Mouse (Mus musculus): ENCODE results near the gene Gm3233. TPM values are rescaled to one million over a fixed set of nuclear protein-coding genes. Genes with fewer than 3 reads are reported as not detected.
"Not testable (repeated sequence)": the region's sequence is repeated elsewhere in the genome, so short reads cannot be mapped to it uniquely, and the experiment has no call there.

Gene Gm3233
- polyA plus RNA-seq, 1 experiment from 2014 or later, result not detected

- no peaks in the 10 kb centered on the region for H3K9me3 ChIP-seq (ENCODE audit: low read length)
- no peak overlapping the region for H3K9ac ChIP-seq (replicated peaks; ENCODE audit: low read depth)
- H3K4me3 ChIP-seq (ENCODE audit: low read depth, low read length), result no peak overlapping the region
- H3K4me1 ChIP-seq (ENCODE audit: insufficient read depth, low read depth, low read length), result no peaks in the 10 kb centered on the region
- no peaks in the 10 kb centered on the region for H3K36me3 ChIP-seq (ENCODE audit: insufficient read depth, low read length)
- H3K27ac ChIP-seq (ENCODE audit: low read length), result no peak overlapping the region
- H3K27me3 ChIP-seq (replicated peaks; ENCODE audit: insufficient read depth, low read length), result no peaks in the 10 kb centered on the region
- WGBS, result 82% methylated on average over 1 of the region's 1 CpGs
- TF ChIP-seq CTCF (IDR thresholded peaks at IDR 0.05) (no peak), EP300 (IDR thresholded peaks at IDR 0.05) (no peak)
- ATAC-seq (no peak), DNase-seq (ENCODE audit: low spot score) (no peak)
- no peak overlapping the region for H3K4me2 ChIP-seq (replicated peaks; ENCODE audit: low read depth, low read length)
These were observed 10.2 kb upstream of the Gm3233 start for GRCm38 (mm10) chr10:77769727-77770126.

GRCm38 (mm10) chr10:77753448-77753847 lies 6.0 kb downstream of the Gm3233 start:
- H3K27ac ChIP-seq (ENCODE audit: low read length), result no peak overlapping the region
- ATAC-seq (no peak), DNase-seq (ENCODE audit: low spot score) (no peak)
- H3K36me3 ChIP-seq (ENCODE audit: insufficient read depth, low read length), result no peaks in the 10 kb centered on the region
- no peaks in the 10 kb centered on the region for H3K9me3 ChIP-seq (ENCODE audit: low read length)
- no peak overlapping the region for H3K4me2 ChIP-seq (replicated peaks; ENCODE audit: low read depth, low read length)
- peak; percentile 28; the same call in 1 of the 2 replicates for TF ChIP-seq CTCF (IDR thresholded peaks at IDR 0.05)
- TF ChIP-seq EP300 (IDR thresholded peaks at IDR 0.05), result no peak
- no peaks in the 10 kb centered on the region for H3K27me3 ChIP-seq (replicated peaks; ENCODE audit: insufficient read depth, low read length)
- H3K4me1 ChIP-seq (ENCODE audit: insufficient read depth, low read depth, low read length), result no peaks in the 10 kb centered on the region
- H3K4me3 ChIP-seq (ENCODE audit: low read depth, low read length), result no peak overlapping the region
- H3K9ac ChIP-seq (replicated peaks; ENCODE audit: low read depth), result no peak overlapping the region

GRCm38 (mm10) chr10:77752312-77752711 lies 7.2 kb downstream of the Gm3233 start:
- not testable (repeated sequence) for H3K27me3 ChIP-seq (replicated peaks; ENCODE audit: insufficient read depth, low read length); H3K4me3 ChIP-seq (ENCODE audit: low read depth, low read length); ATAC-seq; H3K4me2 ChIP-seq (replicated peaks; ENCODE audit: low read depth, low read length); DNase-seq (ENCODE audit: low spot score); H3K36me3 ChIP-seq (ENCODE audit: insufficient read depth, low read length); H3K27ac ChIP-seq (ENCODE audit: low read length); H3K4me1 ChIP-seq (ENCODE audit: insufficient read depth, low read depth, low read length); H3K9ac ChIP-seq (replicated peaks; ENCODE audit: low read depth); H3K9me3 ChIP-seq (ENCODE audit: low read length)
- peak; percentile 27 for TF ChIP-seq CTCF (IDR thresholded peaks at IDR 0.05)
- WGBS, result 64% methylated on average over 3 of the region's 3 CpGs

- not testable (repeated sequence) for H3K9ac ChIP-seq (replicated peaks; ENCODE audit: low read depth); DNase-seq (ENCODE audit: low spot score); H3K4me3 ChIP-seq (ENCODE audit: low read depth, low read length); H3K27me3 ChIP-seq (replicated peaks; ENCODE audit: insufficient read depth, low read length); H3K36me3 ChIP-seq (ENCODE audit: insufficient read depth, low read length); ATAC-seq; H3K4me2 ChIP-seq (replicated peaks; ENCODE audit: low read depth, low read length); H3K27ac ChIP-seq (ENCODE audit: low read length); H3K9me3 ChIP-seq (ENCODE audit: low read length); H3K4me1 ChIP-seq (ENCODE audit: insufficient read depth, low read depth, low read length)
- WGBS, result 67% methylated on average over 1 of the region's 1 CpGs
These were observed 8.2 kb downstream of the Gm3233 start, which contains the start of gene Gm9736 for GRCm38 (mm10) chr10:77751254-77751653. Gm9736 (minus strand) TSS chr10:77751354.

GRCm38 (mm10) chr10:77750686-77751085 lies 8.8 kb downstream of the Gm3233 start:
- not testable (repeated sequence) for H3K4me2 ChIP-seq (replicated peaks; ENCODE audit: low read depth, low read length); H3K4me1 ChIP-seq (ENCODE audit: insufficient read depth, low read depth, low read length); H3K27me3 ChIP-seq (replicated peaks; ENCODE audit: insufficient read depth, low read length); H3K27ac ChIP-seq (ENCODE audit: low read length); ATAC-seq; H3K4me3 ChIP-seq (ENCODE audit: low read depth, low read length); H3K9ac ChIP-seq (replicated peaks; ENCODE audit: low read depth); DNase-seq (ENCODE audit: low spot score); H3K9me3 ChIP-seq (ENCODE audit: low read length); H3K36me3 ChIP-seq (ENCODE audit: insufficient read depth, low read length)
- WGBS, result 82% methylated on average over 1 of the region's 1 CpGs

- not testable (repeated sequence) for H3K9me3 ChIP-seq (ENCODE audit: low read length); H3K4me3 ChIP-seq (ENCODE audit: low read depth, low read length); H3K27ac ChIP-seq (ENCODE audit: low read length); H3K4me1 ChIP-seq (ENCODE audit: insufficient read depth, low read depth, low read length); DNase-seq (ENCODE audit: low spot score); H3K36me3 ChIP-seq (ENCODE audit: insufficient read depth, low read length); H3K9ac ChIP-seq (replicated peaks; ENCODE audit: low read depth); H3K27me3 ChIP-seq (replicated peaks; ENCODE audit: insufficient read depth, low read length); ATAC-seq; H3K4me2 ChIP-seq (replicated peaks; ENCODE audit: low read depth, low read length)
- 47% methylated on average over 3 of the region's 5 CpGs for WGBS
These were observed 17.4 kb downstream of the Gm3233 start, which contains the start of gene Gm18596 for GRCm38 (mm10) chr10:77741924-77742688. Gm18596 (minus strand) TSS chr10:77742638.

GRCm38 (mm10) chr10:77738929-77739328 lies 20.6 kb downstream of the Gm3233 start:
- DNase-seq (ENCODE audit: low spot score) (no peak), ATAC-seq (no peak)
- no peak for TF ChIP-seq CTCF (IDR thresholded peaks at IDR 0.05)
- no peak for TF ChIP-seq EP300 (IDR thresholded peaks at IDR 0.05)
- Histone ChIP-seq H3K36me3 (ENCODE audit: insufficient read depth, low read length) (no peaks in the 10 kb centered on the region), H3K9ac (replicated peaks; ENCODE audit: low read depth) (no peak overlapping the region), H3K27me3 (replicated peaks; ENCODE audit: insufficient read depth, low read length) (no peaks in the 10 kb centered on the region), H3K27ac (ENCODE audit: low read length) (no peak overlapping the region), H3K4me2 (replicated peaks; ENCODE audit: low read depth, low read length) (no peak overlapping the region), H3K4me1 (ENCODE audit: insufficient read depth, low read depth, low read length) (no peaks in the 10 kb centered on the region), H3K4me3 (ENCODE audit: low read depth, low read length) (no peak overlapping the region), H3K9me3 (ENCODE audit: low read length) (no peaks in the 10 kb centered on the region)
- WGBS, result 82% methylated on average over 4 of the region's 4 CpGs
